Mouse (Mus musculus): ENCODE data around the gene Hilpda.

The Hilpda gene

DNA sequence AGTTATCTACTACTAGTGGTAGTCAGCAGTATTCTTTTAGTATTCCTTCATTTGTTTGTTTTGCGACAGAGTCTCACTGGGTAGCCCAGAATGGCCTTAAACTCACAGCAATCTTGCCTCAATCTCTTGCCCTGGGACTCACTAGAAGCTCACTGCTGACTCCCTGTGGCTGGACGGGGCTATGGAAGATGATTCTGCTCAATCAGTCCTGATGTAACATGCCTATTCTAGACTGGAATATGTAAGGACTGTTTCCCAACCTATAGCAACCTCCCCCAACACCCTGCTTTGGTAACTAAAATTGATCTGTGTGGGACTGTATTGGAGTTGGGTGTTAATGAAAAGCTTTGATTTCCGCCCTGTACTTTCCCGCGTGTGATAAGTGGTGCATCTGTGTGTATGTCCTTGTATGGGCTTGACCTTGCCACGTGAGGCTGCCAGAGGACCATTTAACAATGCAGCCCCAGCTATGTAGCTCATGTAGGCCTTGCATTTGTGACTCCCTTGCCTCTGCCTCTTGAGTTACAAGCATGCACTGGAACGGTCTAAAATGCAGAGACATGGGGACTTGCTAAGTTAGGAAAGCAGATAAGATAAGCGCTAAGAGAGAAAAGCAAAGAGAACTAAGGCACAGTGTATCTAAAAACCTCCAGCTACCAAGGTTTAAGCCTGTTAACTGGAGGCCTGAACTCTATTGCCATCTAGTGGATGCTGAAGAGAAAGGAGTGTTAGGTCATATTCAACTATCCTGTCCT is 6.4 kb downstream of the Hilpda start:
- DNase-seq (ENCODE audit: low read depth), result no peak

DNA sequence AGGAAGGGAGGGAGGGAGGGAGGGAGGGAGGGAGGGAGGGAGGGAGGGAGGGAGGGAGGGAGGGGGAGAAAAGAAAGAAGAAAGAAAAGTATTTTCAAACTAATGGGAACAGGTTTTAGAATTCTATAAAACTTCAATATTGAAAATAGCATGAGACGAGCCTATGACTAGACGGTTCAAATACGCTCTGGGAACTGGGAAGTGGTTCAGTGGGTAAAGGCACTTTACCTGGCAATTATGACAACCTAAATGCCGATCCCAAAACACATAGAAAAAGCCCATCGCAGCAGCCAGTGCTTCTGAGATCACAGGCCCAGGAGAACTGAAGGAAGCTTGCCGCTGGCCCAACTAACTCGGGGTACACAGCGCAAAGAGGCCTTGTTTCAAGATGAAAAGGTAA is 7.0 kb downstream of the Hilpda start, which contains the start of gene Fam71f2:
Fam71f2 (plus strand) TSS at position 301 of the 400 bp plus-strand sequence.
- no peak for DNase-seq (ENCODE audit: low read depth)

DNA sequence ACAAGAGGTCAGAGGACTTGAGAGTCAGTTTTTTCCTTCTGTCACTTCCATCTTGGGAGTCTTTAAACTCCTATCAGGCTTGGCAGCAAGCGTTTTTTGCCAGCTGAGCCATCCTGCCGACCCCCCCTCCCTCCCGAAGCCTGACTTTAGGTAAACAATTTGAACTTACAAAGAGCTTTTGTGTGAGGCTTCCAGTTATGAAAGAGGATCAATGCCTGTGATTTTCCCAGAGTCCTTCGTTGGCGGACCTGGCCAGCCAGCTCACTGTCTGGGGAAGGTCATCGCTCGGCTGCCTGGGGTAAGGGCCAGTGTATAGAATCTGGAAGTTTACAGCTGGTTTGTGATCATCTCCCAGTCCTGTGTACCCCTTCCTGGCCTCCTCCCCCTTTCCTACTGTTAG is 8.4 kb downstream of the Hilpda start:
- DNase-seq (ENCODE audit: low read depth), result no peak

DNA sequence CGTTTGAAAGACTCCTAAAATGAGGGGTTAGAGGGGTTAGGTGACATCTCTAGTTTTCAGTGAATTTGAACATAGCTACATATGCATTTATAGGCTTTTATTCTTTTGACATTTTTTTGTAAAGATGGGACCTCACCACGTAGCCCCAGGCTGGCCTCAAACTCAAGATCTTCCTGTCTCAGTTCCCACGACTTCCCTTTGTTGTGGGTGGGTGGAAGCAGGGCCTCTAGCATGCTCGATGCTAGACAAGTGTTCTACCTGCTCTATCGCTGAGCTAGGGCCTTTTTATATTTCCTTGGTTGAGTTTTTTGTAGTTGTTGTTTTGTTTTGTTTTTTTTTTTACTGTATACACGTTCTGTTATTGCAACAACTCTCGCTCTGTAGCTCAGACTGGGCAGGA is 14.6 kb downstream of the Hilpda start:
- no peak for DNase-seq (ENCODE audit: low read depth)

DNA sequence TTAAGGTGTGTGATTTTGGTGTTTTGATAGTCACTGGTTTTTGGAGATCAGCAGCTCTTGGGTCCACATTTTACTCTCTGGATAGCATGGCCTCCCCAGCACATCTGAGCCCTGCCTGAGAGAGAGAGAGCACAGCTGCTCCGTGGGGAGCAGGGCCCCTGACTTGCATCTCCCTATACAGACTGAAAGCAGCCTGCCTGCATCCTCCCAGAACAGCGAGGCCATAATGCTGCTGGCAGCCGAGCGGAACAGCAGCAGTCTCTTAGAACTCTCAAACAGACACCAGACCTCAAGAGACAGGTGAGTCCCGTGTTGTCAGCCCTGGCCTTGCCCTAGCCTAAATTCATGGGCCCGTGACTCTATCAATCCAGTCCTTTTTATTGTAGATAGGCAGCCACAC is 15.2 kb downstream of the Hilpda start:
- no peak for DNase-seq (ENCODE audit: low read depth)

DNA sequence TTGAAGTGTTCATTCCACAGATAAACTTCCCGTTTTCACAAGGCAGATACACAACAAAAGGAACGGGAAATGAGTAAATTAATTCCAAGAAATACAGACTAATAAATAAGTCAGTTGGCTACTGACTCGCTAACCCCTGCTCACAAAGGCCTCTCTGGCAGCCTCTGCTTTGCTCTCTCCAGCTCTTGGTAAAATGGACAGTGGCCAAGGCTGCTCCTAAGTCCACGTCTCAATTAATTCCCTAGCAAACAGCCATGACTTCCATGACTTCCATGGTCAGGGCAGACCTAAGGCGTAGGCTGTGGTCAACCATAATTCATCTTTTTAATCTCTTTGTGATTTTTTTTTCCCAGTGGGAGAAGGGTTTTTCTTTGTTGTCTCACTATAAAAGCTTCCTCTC is 15.7 kb downstream of the Hilpda start:
- no peak for DNase-seq (ENCODE audit: low read depth)

DNA sequence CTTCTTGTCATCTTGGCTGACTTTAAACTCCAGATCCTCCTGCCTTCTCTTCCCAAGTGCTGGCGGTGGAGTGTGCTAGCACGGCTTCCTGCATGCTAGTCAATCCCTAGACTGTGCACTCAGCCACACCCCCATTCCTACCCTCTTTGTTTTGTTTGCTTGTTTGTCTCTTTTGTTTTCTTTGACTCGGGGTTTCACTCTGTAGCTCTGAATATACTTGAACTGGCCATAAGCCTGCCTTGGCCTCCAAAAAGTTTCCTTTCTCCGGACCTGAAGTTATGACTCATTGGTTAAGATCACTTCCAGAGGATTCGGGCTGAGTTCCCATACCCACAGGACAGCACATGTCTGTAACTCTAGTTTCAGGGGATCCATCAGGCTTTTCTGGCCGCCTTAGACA is 16.4 kb downstream of the Hilpda start:
- DNase-seq (ENCODE audit: low read depth), result peak; percentile 79

DNA sequence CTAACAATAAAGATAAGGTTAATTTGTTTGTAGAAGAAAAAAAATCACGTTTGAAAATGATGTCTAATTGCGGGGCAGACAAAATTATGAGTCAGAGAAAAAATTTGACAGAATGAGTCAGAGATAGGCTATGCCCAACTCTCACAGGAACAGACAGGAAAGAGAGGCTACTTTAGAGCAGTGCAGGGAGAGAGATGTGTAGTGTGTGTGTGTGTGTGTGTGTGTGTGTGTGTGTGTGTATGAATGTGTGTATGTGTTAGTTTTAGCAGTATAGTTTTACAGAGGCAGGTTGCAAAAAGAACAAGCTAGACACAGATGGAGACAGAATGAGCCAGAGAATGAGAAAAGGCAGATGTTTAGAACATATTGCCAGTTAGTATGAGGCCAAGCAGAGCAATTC is 26.8 kb downstream of the Hilpda start:
- DNase-seq (ENCODE audit: low read depth), result no peak

DNA sequence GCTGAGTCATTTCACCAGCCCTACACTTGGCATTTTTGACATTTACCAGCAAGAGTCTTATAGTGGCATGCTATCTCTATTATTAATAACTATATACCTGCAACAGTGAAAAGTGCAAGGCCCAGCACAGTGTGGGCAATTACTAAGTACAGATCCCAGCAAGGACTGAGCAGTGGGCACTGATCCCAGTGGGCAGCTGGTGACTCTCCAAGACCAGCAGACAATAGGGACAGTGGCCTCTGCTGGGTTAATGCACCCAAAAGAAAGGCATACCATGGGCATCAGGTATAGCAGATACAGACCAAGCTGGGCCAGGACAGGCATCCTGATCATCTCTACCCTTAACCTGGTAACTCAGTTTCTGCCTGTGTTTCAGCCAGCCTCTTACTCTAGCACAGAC is 31.0 kb downstream of the Hilpda start:
- DNase-seq (ENCODE audit: low read depth), result no peak

DNA sequence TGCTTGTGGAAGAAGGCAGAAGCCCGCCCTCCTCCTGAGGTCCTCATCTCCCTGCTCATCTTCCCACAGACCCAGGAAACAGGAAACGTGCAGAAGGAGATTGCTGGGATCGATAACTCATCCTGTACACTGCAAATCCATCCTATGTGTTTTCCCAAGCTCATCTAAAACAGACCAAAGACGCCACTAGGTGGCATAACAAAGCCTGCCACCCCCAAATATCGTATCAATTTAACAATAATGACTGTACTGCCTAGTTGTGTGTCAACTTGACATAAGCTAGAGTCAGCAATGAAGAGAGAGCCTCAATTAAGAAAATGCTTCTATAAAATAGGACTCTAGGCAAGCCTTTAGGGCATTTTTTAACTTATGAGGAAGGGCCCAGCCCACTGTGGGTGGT is 31.4 kb downstream of the Hilpda start:
- DNase-seq (ENCODE audit: low read depth), result no peak

DNA sequence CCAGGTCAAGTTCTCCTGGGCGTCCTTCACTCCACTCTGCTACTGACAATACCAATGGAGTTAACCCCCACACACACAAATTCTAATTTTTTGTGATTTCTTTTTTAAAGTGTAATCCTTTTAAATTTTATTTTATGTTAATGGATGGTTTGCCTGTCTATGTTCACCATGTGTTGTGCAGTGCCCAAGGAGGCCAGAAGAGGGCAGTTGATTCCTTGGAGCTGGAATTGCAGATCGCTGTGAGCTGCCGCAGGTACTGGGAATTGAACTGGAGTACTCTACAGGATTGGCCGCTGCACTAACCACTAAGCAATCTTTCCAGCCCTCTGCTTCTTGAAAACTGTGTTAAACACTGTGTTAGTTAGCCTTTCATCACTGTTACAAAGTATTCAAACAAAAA is 33.2 kb downstream of the Hilpda start:
- DNase-seq (ENCODE audit: low read depth), result no peak

DNA sequence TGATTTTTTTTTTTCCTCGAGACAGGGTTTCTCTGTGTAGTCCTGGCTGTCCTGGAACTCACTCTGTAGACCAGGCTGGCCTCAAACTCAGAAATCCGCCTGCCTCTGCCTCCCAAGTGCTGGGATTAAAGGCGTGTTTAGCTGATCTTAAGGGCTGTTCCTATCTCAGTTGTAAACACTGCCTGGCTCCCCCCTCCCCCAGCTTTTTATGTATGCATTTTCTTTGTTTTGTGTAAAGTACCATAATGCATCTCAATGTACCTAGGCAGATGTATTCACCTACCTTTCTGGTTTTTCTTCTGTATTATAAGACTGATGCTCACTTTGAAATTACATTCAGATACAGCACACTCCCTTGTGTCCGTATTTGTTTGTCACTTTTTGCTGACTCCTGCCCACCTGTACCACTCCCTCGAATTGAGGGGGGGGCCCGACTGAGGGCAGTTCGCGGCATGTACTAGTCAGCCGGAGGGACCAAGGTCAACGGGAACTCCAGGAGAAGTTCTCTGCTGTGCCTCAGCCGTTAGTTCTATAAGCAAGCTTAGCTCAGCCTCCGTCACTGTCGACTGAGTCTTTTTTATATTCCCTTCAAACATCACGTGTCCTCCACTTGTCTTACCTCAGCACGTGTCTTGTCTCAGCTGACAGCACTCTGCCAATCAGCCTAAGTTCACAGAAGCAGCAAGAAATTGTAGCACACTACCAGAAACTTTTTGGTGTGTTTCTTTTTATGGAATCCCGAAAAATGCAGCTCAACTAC is 36.7 kb downstream of the Hilpda start:
- no peak for DNase-seq (ENCODE audit: low read depth)

DNA sequence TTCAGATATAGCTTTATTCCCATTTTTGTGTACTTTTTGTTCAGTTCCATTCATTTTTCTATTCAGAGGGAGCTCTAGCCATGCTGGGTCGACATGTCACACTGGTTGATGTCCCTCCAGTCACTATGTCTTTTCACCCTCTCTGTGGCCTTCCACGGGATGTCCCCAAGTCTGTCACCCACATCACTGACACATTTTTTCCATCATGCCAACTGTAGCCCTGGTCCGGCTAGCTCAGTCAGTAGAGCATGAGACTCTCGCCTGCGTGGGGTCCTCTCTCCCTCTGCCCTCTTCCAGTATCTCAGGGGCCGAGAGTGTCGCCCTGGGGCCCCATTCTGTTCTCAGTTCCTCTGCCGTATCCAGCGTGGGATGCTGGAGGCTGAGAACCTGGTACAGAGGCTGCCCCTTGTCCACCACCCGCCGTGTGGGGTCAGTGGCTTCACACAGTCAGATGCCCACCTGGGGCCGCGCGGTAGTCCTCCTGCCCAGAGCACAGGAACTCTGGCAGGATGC is 41.5 kb downstream of the Hilpda start:
- no peak for DNase-seq (ENCODE audit: low read depth)

DNA sequence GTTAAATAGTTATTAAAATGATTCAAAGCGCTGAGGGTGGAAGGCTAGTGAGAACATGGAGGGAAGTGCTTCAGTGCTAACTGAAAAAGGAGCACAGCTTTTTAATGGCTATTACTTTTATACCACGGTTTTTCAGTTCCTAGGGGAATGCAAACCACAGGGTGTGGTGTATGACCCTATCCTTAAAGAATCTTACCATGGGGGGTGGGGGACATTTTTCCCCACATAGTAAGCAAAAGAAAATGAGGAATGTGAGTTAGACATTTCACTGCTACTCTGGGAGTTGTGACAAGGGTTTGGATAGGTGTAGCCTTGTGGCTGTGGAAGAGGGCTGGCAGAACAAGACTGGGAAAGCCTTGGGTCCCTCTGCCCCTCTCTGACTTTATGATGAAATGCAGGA is 45.0 kb downstream of the Hilpda start:
- DNase-seq (ENCODE audit: low read depth), result no peak

DNA sequence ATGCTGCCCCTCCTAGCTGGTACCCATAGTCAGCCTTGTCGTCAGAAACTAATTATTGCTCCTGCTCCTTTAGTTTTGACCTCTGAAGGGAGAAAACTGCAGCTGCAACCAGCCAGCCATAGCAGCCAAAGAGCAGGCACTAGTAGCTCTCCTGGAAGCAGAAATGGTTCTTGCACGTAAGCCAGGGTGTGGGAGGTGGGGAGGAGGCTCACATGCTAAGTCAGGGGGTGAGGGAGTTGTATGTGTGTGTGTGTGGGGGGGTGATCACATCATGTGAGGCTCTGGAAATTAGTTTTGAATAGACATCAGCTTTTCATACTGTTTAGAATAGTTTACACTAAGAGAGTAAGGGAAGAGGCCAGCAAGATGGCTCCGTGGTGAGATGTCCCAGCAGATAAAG is 45.7 kb downstream of the Hilpda start:
- DNase-seq (ENCODE audit: low read depth), result no peak

DNA sequence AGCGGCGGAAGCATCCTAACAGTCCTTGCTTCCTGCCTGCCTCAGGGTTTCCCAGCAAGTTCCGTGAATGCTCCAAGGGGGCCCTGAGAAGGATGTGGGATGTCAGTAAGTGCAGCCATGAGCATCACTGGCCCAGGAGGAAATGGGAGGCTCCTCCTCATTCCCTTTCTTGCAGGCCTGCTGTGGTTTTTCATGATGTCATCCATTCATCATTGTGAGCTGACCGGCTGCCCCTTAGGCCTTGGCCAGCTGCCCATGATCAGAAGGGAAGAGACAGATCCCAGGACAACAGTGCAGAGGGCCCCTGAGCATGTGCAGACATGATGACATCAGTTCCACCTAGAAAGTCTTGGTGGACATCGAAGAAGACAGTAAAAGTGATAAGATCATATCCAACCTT is 46.6 kb downstream of the Hilpda start, which contains the start of gene Fam71f1:
Fam71f1 (plus strand) TSS at position 262 of the 400 bp plus-strand sequence.
- no peak for DNase-seq (ENCODE audit: low read depth)

DNA sequence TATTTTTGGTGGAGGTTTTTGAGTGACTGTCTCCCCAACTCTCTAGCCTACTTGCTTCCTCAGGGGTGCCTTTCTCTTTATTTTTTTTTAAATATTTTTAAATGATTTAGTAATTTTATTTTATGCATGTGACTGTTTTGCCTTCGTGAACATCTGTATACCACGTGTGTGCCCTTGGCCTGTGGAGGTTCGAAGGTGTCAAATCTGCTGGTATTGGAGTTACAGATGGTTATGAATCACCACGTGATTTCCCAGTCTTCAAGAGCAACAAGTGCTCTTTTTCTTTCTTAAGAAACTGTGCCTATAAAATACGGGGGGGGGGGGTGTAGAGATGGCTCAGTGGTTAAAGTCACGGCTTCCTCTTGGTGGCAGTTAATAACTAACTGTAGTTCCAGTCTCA is 49.3 kb downstream of the Hilpda start:
- DNase-seq (ENCODE audit: low read depth), result no peak

DNA sequence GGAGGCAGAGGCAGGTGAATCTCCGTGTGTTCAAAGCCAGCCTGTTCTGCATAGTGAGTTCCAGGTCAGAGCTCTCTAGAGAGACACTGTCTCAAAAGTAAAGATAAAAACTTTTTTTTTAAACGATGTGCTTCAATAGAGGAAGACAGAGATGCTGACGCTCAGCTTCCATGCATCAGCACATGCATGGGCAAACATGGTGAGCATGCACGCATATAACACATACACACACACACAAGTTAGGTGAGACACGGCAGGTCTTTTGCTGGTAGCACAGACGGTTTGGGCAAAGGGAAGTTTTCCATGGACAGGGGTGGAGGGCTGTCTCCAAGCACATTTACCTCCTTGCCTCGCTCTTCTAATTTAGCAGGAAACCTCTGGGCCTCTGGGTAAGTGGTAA is 49.9 kb downstream of the Hilpda start:
- DNase-seq (ENCODE audit: low read depth), result no peak

DNA sequence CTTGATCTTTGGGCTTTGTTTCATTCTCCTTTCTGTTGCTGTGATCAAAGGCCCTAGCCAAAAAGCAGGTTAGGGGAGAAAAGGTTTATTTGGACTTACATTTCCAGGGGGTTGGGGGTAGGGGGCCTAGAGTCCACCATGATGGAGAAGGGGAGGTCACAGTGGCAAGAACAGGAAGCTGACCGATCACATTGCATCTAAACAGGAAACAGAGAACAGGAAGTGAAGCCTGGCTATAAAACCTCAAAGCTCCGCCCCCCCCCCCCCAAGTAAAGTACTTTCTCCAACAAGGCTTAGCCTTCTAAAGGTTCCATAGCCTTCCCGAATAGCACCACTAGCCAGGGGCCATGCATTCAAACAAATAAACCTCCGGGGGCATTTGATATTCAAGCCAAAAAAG is 50.4 kb downstream of the Hilpda start:
- DNase-seq (ENCODE audit: low read depth), result no peak
